Mouse (Mus musculus) T-cell, adult 66 days (primary cell): Measurements from ENCODE around the gene Cbarp. TPM values are rescaled to one million over a fixed set of nuclear protein-coding genes. Genes with fewer than 3 reads are reported as not detected.

Experiments
- total RNA-seq, 2 experiments: library from RNA; stranded (reverse); gene quantifications; 3 replicates in 1 of 2; 4 replicates in 1 of 2; pipeline ENCODE4 v1.2.4; 2023

Cbarp gene
- 10 to 100 TPM; 28.2 to 29.0 TPM for total RNA-seq

DNA sequence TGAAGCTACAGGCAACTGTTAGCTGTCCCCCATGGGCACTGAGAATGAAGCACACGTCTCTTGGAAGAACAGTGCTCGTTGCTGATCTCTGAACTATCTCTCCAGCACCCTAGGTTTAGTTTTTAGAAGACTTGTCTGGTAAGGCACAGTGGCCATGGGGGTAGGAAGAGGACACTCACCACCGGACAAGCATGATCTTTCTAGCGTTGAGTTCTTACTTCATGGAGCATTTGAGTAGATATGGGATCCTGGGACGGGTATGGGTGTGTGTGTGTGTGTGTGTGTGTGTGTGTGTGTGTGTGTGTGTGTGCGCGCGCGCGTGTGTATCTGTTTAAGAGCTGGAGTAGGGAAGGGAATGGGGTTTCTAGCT is at the start of gene Cbarp:
Cbarp (minus strand) TSS at position 170 of the 370 bp plus-strand sequence.

DNA sequence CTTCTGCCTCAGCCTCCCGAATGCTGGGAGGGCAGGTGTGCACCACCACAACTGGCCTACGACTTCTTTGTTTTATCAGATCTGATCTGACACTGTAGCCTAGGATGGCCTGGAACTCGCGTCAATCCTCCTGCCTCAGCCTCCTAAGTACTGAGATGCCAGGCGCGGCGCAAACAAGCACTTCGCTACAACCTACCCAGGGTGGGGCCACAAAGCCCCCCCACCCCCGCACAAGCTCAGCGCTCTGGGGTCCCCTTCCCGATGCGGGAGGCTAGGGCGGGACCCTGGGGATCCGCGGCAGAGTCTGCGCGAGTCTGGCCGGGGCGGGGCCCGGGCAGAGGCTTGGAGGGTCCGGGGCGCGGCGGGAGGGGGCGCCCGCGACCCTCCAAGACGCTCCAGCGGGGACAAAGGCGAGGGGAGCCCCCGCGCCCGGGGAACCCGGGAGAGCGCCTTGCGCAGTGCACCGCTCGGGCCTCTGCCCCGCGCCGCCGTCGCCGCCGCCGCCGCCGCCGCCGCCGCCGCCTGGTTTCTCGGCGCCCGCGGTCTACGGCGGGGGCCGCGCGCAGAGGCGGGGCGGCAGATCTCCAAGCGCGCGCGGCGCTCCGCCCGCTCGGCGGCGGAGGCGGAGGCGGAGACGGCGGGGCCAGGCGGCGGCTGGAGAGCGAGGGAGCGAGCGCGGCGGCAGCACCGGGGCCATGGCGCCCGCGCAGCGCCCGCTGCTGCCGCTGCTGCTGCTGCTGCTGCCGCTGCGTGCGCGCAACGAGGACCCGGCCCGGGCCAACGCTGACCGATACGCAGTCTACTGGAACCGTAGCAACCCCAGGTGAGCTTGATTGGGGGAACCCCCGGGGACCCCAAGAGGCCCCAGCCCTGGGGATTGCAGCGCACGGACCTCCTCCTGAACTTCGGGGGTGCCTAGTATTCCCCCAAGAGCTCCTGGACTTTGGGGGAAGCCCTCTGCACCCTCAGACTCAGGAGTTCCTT is 38.7 kb upstream of the Cbarp start, which contains the start of gene Efna2:
Efna2 (plus strand) TSS at position 415 of the 984 bp plus-strand sequence.

DNA sequence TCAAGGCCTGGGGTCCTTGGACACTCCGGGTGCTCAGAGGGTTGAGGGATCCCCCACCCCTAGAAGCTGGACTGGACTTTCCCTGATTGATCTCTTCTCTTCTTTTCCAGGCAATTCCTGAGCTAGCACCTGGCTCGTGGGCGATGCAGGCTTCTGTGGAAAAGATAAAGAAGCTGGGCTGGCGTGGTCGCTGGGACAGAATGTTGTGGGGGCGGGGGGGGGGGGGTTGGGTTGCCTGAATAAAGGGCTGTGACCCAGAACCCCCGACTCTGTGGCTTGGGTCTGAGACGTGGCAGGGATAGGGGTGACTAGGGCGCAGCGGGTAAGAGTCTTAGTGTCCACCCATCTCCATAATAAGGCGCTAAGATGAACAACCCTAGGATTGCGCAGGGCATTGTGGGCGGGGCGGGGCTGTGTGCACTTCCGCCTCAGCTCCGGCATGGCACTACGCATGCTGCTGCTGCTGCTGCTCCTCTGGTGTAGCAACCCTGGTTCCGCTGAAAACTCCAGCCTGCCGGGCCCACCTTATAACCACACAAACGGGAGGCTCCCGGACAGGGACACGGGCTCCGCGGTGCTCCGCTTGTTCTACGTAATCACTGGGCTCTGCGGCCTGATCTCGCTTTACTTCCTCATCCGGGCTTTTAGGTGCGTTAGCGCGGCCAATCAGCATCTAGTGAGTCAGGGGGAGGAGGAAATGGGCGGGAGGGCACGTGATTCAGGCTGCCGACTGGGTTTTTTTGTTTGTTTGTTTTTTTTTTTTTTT is 32.1 kb upstream of the Cbarp start, which contains the start of gene 1600002K03Rik:
1600002K03Rik (plus strand) TSS at position 418 of the 766 bp plus-strand sequence.

DNA sequence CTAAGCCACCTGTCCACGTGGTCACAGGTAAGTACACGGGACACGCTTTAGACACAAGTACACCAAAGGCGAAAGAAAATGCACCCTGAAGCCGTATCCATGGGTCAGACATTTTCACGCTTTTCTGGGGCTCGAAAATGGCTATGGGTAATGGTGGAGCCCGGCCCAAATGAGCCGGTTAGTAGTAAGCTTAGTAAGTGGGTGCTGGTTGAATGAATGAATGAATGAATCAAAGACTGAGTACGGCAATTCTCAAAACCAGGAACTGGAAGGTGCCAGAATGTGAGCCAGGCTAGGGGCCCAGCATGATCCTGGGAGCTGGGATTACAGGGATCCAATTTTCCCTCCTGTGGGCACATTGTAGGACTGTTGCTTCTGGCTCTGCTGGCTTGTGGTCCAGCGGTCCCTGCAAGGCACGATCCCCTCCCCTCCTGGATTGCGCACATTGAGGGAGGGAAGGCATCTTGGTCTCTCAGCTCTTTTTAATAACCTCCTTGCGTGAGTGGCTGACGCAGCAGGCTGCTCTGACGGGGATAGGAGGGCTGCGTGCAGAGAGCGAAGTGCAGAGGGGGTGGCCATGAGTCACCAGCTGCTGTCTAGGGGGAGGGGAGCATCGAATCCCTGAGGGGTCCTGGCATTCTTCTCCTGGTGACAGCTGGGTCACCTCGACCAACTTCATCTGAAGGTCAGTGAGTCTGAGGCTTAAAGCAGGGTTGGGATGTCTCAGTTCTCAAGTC is 24.9 kb upstream of the Cbarp start, which contains the start of gene Cirbp:
Cirbp (plus strand) TSS at position 594 of the 737 bp plus-strand sequence.

DNA sequence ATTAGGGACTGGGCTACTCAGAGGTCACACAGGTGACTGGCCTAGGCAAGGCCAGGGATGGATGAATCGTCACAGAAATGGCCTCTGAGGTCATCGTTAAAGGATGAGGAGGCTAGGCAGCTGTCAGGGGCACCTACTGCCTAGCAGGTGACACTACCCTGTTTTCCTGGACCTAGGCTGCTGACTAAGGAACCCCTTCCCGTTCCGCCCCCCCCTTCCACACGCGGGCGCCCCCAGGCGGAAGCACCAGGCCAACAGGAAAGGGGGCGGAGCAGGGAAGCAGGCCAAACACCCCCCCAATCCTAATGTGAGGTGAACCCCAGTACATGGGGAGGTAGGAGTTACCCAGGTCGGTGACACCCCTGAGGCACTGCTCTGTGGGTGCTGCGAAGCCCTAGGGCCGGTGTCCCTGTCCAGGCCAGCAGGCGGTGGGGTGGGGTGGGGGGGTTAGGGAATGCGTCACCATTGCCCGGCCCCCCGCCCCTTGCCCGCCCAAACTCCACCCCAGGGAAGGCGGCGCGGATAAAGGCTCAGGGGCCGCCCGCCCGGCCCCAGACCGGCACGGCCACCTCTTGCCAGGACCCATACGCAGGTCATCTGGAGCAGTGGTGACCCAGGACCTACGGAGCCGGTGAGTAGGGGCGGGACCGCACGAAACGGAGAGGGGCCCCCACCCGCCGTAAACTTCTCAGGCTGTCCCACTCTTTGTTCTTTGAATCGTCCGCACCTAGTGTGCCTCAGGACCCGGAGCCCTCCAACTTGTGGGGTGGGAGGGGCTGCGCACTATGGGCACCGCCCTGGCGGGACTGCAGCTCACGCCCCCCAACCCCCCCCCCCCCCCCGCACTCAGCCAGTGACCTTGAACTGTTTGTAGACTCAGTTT is 7.3 kb upstream of the Cbarp start, which contains the start of gene Midn:
Midn (plus strand) TSS at position 554 of the 883 bp plus-strand sequence.

DNA sequence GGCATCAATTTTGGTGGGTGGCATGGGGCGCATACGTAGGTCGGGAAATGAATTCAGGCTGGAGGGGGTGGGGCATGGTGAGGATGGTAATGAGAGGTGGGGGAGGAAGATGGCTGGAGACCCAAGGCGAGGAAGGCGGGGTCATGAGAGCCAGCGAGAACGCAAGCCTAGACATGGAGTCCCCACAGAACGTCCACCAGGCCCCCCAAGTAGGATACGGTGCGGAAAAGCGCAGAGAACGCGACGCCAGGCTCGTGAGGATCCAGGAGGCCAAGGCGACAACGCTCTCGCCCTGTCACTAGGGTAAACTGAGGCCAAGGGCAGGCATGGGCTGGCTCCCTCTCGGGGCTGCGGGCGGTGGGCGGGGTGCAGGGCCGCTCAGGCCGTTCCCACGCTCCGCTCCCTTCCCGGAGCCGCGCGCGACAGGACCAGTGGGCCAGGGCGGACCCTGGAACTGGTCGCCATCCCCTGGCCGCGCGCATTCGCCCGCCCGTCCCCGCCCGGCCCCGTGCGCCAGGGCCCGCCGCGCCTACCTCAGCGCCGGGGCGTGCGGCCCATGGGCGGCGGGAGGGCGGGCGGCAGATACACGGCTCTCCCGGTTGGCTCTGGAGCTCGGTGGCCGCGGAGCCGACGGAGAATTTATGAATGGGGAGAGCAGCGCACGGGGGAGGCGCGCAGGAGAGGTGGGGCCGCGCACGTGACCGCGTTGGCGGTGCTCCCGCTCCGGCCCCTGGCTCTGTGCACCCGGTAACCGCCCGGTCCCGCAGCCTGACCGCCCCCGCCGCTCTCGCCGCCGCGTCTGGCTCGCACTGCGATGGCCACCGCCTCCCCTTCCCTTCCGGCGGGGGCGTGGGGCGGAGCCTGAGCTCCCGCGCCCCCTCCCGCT is 1.8 kb downstream of the Cbarp start, which contains the start of gene Atp5d:
Atp5d (plus strand) TSS at position 80 of the 886 bp plus-strand sequence.

DNA sequence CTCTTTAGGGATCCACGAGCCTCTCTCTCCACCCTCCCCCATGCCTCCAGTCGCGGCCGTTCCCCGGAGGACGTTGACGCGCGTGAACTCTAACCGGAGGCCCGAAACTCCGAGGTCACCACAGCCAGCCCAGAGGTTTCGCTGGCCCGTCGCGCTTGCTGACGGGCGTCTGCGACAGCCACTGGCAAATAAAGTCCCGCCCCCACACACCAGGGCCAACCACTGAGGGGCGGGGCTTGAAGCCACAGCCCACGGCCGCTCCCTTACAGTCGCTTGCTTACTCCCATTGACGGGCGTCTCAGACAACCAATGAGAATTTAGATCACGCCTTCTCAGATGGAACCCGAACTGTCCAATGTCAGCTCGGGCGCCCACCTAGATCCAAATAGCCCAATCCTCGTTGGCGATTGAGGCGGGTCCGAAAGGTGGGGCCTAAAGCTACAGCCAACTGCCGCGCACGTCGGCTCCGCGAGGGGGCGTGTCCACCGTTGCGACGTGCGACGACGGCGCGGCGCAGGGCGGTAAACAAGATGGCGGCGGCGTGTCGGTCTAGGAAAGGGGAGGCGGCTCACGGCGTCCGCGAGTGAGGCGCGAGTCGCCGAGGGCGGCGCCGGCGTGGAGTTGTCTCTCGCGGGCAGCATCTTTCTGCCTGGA is 25.2 kb downstream of the Cbarp start, which contains the start of gene Stk11:
Stk11 (plus strand) TSS at position 514 of the 654 bp plus-strand sequence.

DNA sequence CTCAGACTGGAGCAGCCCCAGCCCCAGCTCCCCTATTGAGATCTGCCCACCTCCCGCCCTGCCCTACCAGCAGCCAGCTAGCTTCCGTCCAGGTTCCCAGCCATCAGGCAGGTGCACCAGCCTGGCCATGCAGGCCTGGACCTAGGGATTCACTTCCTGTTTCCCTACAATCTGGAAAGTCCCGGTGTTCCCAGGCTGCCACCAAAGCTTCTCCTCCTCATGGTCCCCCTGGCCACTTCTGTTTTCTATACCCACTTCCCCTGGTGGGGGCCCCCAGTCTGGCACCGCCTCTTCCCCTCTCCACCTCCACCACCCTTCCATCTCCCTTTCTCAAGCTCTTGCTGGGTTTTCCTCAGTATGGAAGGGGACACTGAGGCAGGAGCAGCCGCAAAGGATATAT is 35.2 kb downstream of the Cbarp start, which contains the start of gene Sbno2:
Sbno2 (minus strand) TSS at position 112 of the 400 bp plus-strand sequence.

Other genes starting within 250 kb of the Cbarp start
- gene Cfd, start 250.0 kb downstream of the Cbarp start, total RNA-seq: not detected
- gene Med16, start 231.9 kb downstream of the Cbarp start, total RNA-seq: 10 to 100 TPM; 62.1 to 71.7 TPM
- gene Gm26602, start 230.0 kb downstream of the Cbarp start, total RNA-seq: not detected
- 1 to 10 TPM in 1 of 2 experiments, under 1 TPM in 1; 0.98 to 1.2 TPM for gene Kiss1r, start 223.9 kb downstream of the Cbarp start, total RNA-seq
- 100 to 1,000 TPM in 1 of 2 experiments, 10 to 100 TPM in 1; 99.7 to 103 TPM for gene R3hdm4, start 219.6 kb downstream of the Cbarp start, total RNA-seq
- gene Arid3a, start 213.8 kb downstream of the Cbarp start, total RNA-seq: 10 to 100 TPM in 1 of 2 experiments, 1 to 10 TPM in 1; 9.3 to 12.5 TPM
- 10 to 100 TPM; 54.5 to 63.1 TPM for gene Wdr18, start 180.7 kb downstream of the Cbarp start, total RNA-seq
- gene Grin3b, start 170.1 kb downstream of the Cbarp start, total RNA-seq: under 1 TPM in 1 of 2 experiments, not detected in 1; 0.89 TPM
- 100 to 1,000 TPM; 152 to 155 TPM for gene Tmem259, start 156.5 kb downstream of the Cbarp start, total RNA-seq
- gene Cnn2, start 152.3 kb downstream of the Cbarp start, total RNA-seq: 100 to 1,000 TPM; 509 to 532 TPM
- gene Abca7, start 144.3 kb downstream of the Cbarp start, total RNA-seq: 10 to 100 TPM; 75.4 to 82.6 TPM
- 100 to 1,000 TPM; 853 to 885 TPM for gene Arhgap45, start 124.2 kb downstream of the Cbarp start, total RNA-seq
- 10 to 100 TPM; 71.1 to 85.2 TPM for gene Polr2e, start 101.0 kb downstream of the Cbarp start, total RNA-seq
- 100 to 1,000 TPM; 155 to 180 TPM for gene Gpx4, start 93.7 kb downstream of the Cbarp start, total RNA-seq
- gene Sbno2, start 35.3 kb downstream of the Cbarp start, total RNA-seq: 10 to 100 TPM; 97.7 to 98.5 TPM
- gene Stk11, start 25.0 kb downstream of the Cbarp start, total RNA-seq: 100 to 1,000 TPM; 136 to 156 TPM
- gene Atp5d, start 2.2 kb downstream of the Cbarp start, total RNA-seq: 100 to 1,000 TPM; 157 to 178 TPM
- gene Midn, start 7.4 kb upstream of the Cbarp start, total RNA-seq: 100 to 1,000 TPM; 102 to 113 TPM
- gene Cirbp, start 25.1 kb upstream of the Cbarp start, total RNA-seq: 100 to 1,000 TPM; 113 to 134 TPM
- 10 to 100 TPM; 15.1 to 16.3 TPM for gene 1600002K03Rik, start 32.1 kb upstream of the Cbarp start, total RNA-seq
- under 1 TPM; 0.27 to 0.41 TPM for gene Efna2, start 38.6 kb upstream of the Cbarp start, total RNA-seq
- gene Mum1, start 85.6 kb upstream of the Cbarp start, total RNA-seq: 10 to 100 TPM; 76.1 to 76.3 TPM
- 100 to 1,000 TPM in 1 of 2 experiments, 10 to 100 TPM in 1; 99.2 to 104 TPM for gene Ndufs7, start 108.3 kb upstream of the Cbarp start, total RNA-seq
- not detected for gene Gamt, start 120.2 kb upstream of the Cbarp start, total RNA-seq
- gene Dazap1, start 120.7 kb upstream of the Cbarp start, total RNA-seq: 100 to 1,000 TPM; 175 to 182 TPM
- 1,000 to 10,000 TPM; 3,585 to 3,724 TPM for gene Rps15, start 151.6 kb upstream of the Cbarp start, total RNA-seq
- 1 to 10 TPM in 1 of 2 experiments, under 1 TPM in 1; 0.09 to 1.0 TPM for gene Apc2, start 155.1 kb upstream of the Cbarp start, total RNA-seq
- gene 2310011J03Rik, start 179.7 kb upstream of the Cbarp start, total RNA-seq: 10 to 100 TPM; 25.0 to 28.7 TPM
- 1 to 10 TPM; 2.9 to 3.1 TPM for gene Pcsk4, start 188.7 kb upstream of the Cbarp start, total RNA-seq
- under 1 TPM in 1 of 2 experiments, not detected in 1; 0.90 TPM for gene Reep6, start 189.1 kb upstream of the Cbarp start, total RNA-seq
- gene Adamtsl5, start 207.6 kb upstream of the Cbarp start, total RNA-seq: not detected
- gene Plk5, start 215.6 kb upstream of the Cbarp start, total RNA-seq: not detected
- gene Mex3d, start 246.8 kb upstream of the Cbarp start, total RNA-seq: 1 to 10 TPM; 8.0 to 8.7 TPM